Mouse (Mus musculus) heart, postnatal 14 days (tissue): ENCODE data around the gene Olfr1450. TPM values are rescaled to one million over a fixed set of nuclear protein-coding genes. Genes with fewer than 3 reads are reported as not detected.
"Not testable (repeated sequence)": the region's sequence is repeated elsewhere in the genome, so short reads cannot be mapped to it uniquely, and the experiment has no call there.

ENCODE experiments used
- DNase-seq, 2 experiments: peaks; one replicate each; pipeline ENCODE4 v3.0.0; 2021 to 2022
- intact Hi-C: fragments of 180-260 bp; cut with DNase I; formaldehyde crosslinking; loops from one replicate; pipeline ENCODE4 v1.15.1; 2025
- long read RNA-seq, 2 experiments: library from polyadenylated mRNA; stranded (forward); transcript quantifications; one replicate each; pipeline ENCODE4 v2.0.0; 2021
- total RNA-seq, 2 experiments: library from RNA; stranded (reverse); gene quantifications; 2 replicates each; pipeline ENCODE4 v1.2.3; 2021

Olfr1450 gene
- total RNA-seq: not detected
- long read RNA-seq, experiment 1: 0 reads
- long read RNA-seq, experiment 2: 0 reads

DNA sequence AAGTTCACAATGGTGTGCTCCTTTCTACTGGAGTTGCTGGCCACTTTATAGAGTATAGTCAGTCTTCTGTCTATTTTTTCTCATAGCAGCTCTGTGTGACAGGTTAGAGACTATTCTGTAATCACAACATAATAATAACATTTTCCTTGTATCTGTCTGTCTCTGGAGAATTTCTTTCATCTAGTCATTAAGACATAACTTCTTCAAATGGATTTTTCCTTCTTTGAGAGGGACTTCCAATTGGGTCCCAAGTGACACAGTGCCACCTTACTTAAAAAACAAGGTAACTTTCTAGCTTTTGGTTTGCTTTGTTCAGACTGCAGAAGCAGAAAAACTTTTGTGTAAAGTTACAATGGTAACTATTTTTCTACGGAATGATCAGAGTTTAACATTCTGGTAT is at the start of gene Olfr1450:
Olfr1450 (plus strand) TSS at position 301 of the 400 bp plus-strand sequence.
- DNase-seq: no peak
- intact Hi-C loops: no loop called here

DNA sequence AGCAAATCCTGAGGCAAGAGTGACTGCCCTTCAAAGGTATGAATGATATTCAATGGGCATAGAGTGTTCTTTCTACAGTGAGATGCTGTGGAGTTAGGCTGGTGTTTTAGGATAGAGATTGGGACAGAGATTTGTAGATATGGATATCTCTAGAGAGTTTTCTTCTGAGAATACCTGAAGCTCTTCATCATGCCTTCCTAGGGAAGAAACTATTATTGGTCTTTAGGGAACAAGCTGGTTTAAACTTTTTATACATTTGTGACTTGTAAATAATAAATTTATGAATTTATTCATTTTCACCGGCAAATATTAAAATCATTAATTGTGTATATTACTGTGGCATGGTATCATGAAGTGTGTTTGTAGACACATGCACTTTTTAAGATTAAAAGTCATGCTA is 46.4 kb upstream of the Olfr1450 start, which contains the start of gene Olfr1447:
Olfr1447 (minus strand) TSS at position 101 of the 400 bp plus-strand sequence.
- DNase-seq: no peak
- intact Hi-C loops: no loop called here

- no peak for DNase-seq
- intact Hi-C loops: no loop called here
Observed at GRCm38 (mm10) chr19:12924319-12924718, 25.7 kb upstream of the Olfr1450 start, which contains the start of gene Olfr1448. Olfr1448 (minus strand) TSS chr19:12924419.

DNA sequence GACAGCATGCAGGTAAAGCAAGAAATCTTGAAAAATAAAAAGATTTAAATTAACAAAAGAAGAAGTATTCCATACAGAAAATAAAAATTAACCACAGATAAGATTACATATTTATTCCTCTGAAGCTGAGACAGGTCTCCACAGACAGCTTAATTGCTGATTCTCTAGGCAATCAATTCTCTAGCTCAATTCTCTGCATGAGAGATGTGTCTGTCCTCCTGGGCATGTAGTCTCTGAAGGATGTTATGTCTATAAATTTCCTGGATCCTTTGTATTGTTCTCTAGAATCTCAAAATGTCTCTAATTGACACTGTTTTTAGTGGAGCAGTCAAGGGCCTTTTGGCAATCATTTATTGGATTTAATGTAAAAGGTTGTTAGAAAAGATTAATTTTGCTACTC is 19.5 kb upstream of the Olfr1450 start, which contains the start of gene Olfr1449:
Olfr1449 (plus strand) TSS at position 301 of the 400 bp plus-strand sequence.
- intact Hi-C loops: no loop called here

DNA sequence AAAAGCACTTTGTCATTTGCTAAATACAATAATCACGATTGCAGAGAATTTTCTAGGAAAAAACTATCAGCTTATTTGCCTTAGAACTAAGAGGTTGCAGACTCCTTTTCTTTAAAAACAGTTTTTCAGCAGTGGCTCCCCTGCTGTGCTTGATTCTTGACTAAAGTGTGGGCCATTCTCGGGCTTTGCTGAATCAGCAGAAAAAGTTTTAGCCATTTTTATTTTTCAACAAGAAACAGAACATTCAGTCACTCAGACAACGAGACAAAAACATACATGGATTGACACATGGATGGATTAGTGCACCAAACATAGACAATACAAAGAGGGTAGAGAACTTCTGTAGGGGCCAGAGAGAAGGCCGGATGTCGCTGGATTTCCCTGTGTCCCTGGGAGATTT is 20.0 kb downstream of the Olfr1450 start:
- intact Hi-C loops: not testable (repeated sequence)

More for the DNA sequence above, 19.5 kb upstream of the Olfr1450 start, which contains the start of gene Olfr1449:
- DNase-seq: no peak

DNA sequence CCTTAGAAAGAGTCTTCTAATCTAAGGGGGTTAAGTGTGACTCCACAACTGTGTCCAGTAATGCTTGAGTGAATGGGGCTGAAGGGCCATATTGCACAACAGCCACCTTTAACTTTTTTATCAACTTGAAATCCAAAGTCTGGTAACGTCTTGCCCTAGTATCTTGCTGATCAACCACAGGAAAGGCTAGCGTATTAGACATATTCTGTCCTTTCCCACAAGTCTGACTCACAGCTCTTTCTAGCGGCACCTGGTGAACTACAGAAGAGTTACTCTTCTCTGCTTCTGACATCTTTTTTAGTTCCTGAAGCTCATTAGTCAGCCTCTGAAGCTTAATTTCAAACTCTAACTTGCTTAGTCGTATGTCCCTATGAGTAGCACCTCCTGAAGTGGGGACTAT is 42.3 kb downstream of the Olfr1450 start:
- intact Hi-C loops, DNase-seq: not testable (repeated sequence)

More for the DNA sequence above, 20.0 kb downstream of the Olfr1450 start:
- DNase-seq: not testable (repeated sequence)

DNA sequence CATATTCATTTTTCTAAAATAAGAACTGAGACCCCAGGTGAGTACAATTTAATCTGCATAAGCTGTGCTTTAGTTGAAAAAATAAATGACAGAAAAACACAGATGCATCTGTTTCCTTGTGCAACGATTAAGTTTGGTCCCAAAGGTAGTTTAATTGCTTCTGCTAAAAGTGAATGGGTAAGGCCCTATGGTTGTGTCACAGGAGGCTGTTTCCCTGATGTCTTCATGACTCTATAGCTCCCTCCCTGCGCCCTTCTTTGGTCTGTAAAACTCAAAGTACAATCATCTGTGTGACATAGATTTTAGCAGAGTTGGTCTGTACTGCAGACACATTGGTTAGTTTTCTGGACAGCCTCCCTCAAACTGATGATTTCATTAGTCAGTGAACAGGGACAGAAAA is 44.7 kb downstream of the Olfr1450 start, which contains the start of gene Olfr1451:
Olfr1451 (plus strand) TSS at position 301 of the 400 bp plus-strand sequence.
- DNase-seq: no peak
- intact Hi-C loops: no loop called here

Other genes with a start within 250 kb of the Olfr1450 start
- 1 to 10 TPM; 1.6 to 2.0 TPM for gene Cntf, start 184.6 kb upstream of the Olfr1450 start, total RNA-seq
- 10 to 100 TPM; 69.4 to 70.8 TPM for gene Zfp91, start 154.1 kb upstream of the Olfr1450 start, total RNA-seq
- 1 to 10 TPM; 1.1 to 1.3 TPM for gene Lpxn, start 154.1 kb upstream of the Olfr1450 start, total RNA-seq
- not detected for gene Gm5244, start 103.6 kb upstream of the Olfr1450 start, total RNA-seq
- gene Olfr1444, start 93.0 kb upstream of the Olfr1450 start, total RNA-seq: not detected
- not detected for gene Olfr1445, start 66.4 kb upstream of the Olfr1450 start, total RNA-seq
- gene Olfr1446, start 56.7 kb upstream of the Olfr1450 start, total RNA-seq: not detected
- not detected for gene Olfr1447, start 46.5 kb upstream of the Olfr1450 start, total RNA-seq
- not detected for gene Olfr1448, start 25.8 kb upstream of the Olfr1450 start, total RNA-seq
- not detected for gene Olfr1449, start 19.4 kb upstream of the Olfr1450 start, total RNA-seq
- not detected for gene Olfr1451, start 44.8 kb downstream of the Olfr1450 start, total RNA-seq
- gene Olfr1453, start 78.1 kb downstream of the Olfr1450 start, total RNA-seq: not detected
- gene Olfr1454, start 110.4 kb downstream of the Olfr1450 start, total RNA-seq: not detected
- gene Olfr1457, start 147.6 kb downstream of the Olfr1450 start, total RNA-seq: not detected
- not detected for gene Olfr1458, start 156.5 kb downstream of the Olfr1450 start, total RNA-seq
- gene Olfr1459, start 199.3 kb downstream of the Olfr1450 start, total RNA-seq: under 1 TPM; 0.05 to 0.07 TPM
- gene Olfr1461, start 212.7 kb downstream of the Olfr1450 start, total RNA-seq: not detected
- gene Olfr1462, start 235.5 kb downstream of the Olfr1450 start, total RNA-seq: not detected